Mouse (Mus musculus) layer of hippocampus, postnatal 36 days (tissue): ENCODE measurements around the gene Dnah2. TPM values are rescaled to one million over a fixed set of nuclear protein-coding genes. Genes with fewer than 3 reads are reported as not detected.

Source experiments
- DNase-seq, 2 experiments: peaks; one replicate each; pipeline ENCODE4 v3.0.0; 2022
- total RNA-seq, 2 experiments: library from RNA; stranded (reverse); gene quantifications; 2 replicates each; pipeline ENCODE4 v1.2.3; 2021

The Dnah2 gene
- total RNA-seq, 2 experiments from 2014 or later: 5.4 to 5.9 TPM

DNA sequence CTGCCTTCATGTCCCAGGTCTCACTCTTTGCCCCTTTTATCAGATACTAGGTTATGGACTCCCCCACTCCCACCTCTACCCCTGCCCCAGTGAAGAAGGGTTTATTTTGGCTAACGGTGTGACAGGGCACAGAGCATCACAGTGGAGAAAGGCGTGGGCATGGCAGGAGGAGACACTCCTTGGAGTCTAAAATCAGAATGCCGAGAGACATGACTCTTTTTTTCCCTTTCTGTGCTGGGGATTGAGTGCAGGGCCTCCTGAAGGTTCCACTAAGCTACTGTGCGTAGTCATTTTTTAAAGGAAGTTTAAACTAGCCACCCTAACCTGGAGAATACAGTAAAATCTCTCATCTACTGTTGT is 20.9 kb downstream of the Dnah2 start:
- DNase-seq: no peak

DNA sequence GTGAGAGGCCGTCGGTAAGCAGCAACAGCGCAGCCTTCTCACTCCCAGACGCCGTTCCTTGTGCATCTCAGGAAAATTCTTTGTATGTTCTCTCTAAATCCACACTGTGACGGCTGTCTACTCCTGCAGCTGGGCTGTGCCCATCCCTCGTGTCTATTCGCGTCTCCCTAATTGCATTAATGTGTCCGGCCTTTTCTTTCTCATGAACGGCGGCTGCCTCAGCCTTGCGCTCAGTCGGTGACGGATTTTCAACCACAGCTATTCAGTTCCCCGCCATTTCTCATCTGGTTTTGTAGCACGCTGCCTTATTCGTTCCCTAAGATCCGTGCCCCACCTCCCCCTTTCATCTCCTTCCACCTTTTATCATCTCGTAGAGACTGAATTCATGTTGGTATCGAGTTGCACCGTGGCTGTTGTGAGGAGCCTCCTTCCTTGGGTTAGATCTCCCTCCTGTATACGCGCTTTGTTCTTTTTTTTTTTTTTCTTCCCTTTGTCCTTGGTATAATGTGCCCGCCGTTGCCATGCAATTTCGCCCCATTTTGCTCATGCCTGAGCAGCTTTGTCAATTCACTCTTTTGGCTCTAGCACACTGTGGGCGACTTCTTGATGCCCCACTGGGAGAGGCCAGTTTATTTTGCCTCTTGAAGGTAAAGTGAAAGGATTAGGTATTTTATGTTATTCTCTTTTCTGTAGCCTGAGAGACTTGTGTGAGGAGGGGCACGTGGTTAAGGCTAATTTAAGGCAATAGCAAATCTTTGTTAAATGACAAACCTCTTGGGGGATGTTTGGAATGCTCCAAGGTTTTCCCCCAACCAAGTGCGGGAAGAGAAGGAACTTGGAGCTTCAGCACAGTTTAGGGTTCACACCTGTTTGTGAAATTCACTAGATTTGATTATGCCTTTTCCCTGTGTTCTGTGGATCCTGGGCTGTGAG is 21.5 kb downstream of the Dnah2 start:
- peak in 1 of 2 experiments; percentile 32 for DNase-seq

DNA sequence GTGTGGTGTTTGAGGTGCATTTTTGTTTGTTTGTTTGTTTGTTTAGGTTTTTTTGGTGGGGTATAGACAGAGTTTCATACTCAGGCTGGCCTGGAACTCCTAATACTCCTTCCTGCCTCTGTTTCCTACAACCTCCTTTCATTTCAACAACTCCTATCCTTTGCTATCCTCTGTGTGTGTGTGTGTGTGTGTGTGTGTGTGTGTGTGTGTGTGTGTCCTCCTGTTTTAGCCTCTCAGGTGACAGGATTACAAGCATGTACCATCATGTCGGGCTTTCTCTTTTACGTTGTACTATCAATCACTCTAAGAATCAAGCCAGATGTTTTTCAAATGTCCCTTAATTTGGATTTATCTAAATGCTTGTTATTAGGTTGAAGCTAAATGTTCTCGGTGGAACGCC is 22.3 kb downstream of the Dnah2 start:
- DNase-seq: no peak

DNA sequence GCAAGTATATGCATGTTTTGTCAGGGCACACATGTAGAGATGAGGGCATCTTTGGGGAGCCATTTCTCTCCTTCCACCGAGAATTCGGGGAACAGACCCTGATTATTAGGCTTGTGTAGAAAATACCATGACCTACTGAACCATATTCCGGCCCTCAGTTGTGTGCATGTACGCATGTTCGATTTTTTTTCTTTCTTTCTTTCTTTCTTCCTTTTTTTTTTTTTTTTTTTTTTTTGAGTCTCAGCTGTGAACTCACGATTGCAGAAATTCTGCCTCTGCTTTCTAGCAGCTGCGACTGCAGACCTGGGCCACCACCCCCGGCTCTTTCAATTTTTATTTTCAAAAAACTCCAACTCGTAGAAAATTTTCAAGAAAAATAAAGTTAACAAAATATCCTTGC is 23.2 kb downstream of the Dnah2 start:
- no peak for DNase-seq

DNA sequence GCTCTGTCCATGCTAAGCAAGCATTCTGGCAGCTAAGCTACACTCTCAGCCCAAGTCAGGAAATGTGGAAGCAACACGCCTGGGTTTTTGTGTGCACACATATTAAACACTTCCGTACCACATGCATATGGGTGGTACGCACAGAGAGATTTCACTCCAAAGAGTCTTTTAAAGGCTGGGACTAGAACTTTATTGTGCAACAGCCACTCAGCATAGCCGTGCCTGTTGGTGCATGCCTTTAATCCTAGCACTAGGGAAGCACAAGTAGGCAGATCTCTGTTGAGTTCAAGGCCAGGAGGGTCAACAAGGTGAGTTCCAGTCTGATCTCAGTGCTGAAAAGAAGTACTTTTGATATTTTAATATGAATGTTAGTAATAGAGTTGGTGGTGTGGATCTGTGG is 25.3 kb downstream of the Dnah2 start:
- DNase-seq: no peak

DNA sequence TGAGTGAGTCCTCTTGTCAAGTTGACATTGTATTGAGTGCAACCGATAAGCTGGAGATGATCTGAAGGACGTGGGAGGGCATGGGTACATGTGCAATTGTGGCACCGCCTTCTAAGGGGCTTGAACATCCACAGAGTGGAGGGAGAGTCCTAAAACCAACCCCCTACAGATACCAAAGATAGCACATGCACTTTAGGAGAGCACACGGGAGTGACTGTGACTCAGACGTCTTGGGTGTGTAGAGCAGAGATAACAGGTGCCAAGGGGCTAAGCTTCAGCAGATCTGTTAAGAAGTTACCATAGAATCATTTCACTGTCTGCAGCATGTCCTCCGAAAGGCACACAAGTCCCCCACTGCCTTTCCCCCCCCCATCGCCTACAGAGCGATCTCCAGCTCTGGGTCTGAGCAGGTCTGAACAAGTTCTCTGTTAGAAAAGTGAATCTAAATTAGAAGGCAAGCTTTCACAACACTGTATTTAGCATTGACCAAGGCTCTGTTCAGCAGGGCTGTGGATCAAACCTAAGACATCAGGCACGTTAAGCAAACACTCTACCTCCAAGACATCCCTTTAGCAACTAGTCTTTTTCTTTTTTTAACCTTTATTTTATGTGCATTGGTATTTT is 27.3 kb downstream of the Dnah2 start:
- no peak for DNase-seq

DNA sequence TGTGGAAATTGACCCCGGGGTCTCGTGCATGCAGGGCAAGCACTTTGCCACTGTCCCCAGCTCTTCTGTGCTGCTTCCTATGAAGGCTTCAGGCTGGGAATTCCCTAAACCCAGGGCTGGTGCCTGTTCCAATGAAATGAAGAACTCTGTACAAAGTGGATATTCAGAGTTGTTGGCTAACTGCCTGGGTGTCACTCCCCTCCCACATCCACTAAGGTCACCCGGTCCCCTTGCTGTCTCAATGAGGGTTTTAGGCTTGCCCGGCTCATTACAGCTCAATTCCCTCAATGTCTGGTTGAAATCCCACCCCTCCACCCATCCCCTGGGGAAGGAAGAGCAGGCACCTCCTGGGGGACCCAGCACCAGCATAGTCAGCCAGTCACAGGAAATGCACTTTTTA is 28.9 kb downstream of the Dnah2 start:
- no peak for DNase-seq

DNA sequence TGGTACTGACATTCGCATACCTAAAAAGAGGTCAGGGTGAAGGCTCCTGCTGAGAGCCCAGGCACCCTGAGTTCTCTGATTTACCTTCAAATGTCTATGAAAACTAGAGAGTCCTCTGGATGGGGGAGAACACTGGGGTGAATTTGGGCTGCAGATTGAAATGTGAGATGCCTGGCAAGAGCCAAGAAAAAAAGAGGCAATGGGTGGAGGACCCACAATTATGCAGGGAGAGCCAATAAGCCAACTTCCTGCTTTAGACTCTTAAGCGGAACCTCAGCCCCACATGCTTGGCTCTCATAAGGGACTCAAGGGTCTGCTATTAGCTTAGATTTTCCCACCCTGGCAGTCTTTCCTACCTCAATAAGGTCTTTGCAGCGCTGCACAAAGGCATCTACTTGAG is 32.2 kb downstream of the Dnah2 start:
- DNase-seq: no peak

DNA sequence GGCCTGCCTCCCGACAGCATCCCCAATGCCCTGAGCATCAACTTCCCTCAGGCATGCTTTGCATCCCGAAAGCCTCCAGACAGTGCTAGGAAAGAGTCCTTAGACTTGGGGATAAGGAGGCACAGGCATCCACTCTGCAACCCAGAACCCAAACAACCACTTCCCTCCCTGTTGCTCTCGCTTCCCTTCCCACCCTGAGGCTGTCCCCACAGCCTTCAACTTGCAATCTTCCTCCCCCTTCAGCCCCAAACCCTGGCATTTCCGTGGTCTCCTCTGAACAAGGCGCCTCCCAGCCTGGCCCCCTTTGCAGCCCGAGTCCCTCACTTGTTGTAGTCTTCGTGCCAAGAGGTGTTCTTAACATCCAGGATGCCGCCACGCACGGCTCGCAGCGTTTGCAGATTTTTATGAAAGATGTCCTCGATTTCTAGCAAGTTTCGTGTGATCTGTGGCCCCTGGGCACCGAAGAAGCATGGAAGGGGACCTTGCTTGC is 32.7 kb downstream of the Dnah2 start:
- DNase-seq: no peak

DNA sequence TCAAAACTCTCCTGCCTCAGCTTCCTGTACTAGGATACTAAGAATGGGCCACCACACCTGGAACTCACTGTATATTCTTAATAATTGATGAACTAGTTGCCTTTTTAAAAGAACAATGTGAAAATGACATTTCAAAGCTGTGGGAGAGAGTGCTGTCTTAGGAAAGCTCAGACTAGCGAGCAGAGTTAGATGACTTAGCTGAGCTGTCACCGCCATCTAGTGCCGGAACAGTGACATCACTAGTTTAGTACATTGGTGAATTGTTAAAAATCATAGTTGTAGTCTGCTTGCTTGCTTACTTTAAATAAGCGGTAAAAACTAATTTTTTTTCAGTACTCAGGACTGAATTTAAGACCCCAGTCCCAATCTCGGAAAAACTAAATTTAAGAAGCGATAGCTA is 35.1 kb downstream of the Dnah2 start:
- peak; percentile 28 to 57 for DNase-seq

DNA sequence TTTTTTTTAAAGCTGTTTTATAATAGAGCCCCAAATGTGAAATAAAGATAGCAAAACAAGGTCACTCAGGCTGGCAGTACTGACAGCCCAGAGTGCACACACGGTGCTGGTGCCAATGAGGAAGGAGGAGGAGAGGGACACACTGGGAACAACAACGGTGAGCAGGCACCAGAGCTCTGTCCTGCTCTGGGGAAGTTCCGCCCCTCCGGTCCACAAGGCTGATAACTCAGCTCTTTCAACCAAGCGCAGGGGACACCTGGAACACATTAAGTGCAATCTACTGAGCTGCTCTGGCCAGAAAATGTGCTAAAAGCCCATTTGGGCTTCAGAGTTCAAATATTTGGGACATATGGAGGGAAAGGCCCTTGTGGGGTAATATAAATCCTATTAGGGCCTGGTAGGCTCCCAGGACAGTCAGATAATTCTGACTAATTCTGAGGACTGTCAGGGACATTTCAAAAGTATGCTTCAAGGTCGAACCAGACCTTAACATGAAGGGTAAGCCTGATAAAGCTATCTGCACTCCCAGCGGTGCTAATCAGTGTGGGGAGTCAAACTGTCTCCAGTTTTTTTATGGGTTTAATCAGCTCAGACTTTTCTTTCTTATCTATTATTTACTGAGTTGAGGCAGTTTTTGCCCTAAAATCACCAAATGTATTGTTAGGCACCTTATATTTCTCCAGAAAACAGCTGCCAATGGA is 38.0 kb downstream of the Dnah2 start:
- DNase-seq: no peak

DNA sequence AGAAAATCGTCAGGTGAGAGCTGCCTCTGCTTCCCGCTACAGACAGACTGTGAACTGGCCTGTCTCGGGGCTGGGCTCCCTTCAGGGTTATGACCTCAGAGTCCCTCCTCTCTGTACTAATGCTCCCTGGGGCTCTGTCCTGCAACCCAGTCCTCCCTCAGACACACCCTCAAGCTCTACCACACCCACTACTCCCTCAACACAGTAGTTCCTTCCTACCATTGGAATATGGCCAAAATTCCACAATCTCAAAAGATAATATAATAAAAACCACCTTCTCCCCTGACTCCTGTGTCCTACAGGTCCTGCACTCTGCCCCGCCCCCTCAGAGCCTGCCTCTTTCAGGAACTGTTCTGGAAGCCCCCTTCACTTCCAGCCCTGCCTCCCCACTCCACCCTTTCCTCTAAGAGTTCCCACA is 45.0 kb downstream of the Dnah2 start:
- DNase-seq: no peak

DNA sequence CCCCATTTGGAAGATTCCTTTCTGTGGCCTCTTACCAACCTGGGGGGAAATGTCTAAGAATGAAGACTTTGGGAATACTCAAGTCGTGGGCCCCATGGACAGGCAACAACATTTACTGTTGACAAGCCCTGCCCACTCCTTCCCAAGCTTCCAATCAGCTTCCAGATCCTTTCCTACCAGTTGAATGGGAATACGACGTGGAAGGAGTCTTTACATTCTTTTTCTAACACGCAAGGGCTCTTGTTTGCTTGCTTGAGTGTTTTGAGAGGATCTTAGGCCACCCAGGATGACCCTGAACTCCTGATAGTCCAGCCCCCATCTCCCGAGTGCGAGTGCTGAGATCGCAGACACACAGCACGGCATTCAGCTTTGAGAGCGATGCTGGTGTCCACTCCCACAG is 47.4 kb downstream of the Dnah2 start:
- no peak for DNase-seq

DNA sequence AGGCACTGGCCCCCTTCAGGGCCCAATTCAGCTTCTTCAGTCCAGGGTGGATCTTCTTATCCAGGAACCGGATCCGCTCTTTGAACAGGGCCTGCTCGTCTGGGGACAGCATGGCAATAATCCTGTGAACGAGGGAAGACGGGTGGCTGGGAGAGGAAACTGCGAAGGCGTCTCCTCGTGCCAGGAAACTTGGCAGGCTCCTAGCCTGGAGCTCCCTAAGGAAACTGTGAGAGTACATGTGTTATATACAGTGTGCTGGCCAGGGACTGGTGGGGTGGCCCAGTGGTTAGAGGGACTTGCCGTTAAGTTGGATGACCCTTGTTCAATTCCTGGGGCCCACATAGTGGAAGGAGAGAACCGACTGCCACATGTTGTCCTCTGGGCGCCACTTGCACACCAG is 49.8 kb downstream of the Dnah2 start:
- DNase-seq: peak; percentile 7 to 23

DNA sequence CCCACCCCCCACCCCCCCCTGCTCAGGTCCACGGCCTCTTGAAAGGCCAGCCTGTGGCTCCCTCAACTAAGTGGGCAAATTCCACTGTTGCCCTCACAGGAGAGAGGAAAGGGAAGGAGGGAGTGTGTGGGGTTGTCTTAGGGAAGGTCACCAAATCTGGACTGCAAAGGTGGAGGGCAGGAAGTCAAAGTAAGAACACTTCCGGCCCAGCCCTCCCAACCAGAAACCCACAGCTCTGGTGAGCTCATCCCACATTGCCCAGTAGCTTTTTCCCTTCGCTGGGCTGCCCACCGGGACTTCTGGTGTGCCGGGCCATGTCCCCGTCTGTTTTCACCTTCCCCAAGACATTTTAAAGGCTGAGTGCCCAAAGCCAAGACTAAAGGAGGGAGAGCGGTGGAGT is 57.2 kb downstream of the Dnah2 start:
- no peak for DNase-seq

DNA sequence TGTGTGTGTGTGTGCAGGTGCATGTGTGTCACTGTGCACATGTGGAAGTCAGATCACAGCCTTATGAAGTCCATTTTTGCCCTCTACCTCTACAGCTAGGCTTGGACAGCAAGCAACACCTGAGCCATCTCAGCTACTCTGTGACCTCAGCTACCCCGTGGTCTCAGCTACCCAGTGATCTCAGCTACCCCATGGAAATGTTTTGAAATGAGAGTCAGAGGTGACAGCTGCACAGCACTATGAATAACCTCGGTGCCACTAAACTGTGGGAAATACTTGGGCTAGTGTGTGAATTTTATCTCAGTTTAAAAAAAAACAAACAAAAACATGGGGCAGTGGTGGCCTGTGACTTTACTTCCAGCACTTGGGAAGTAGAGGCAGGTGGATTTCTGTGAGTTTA is 58.0 kb downstream of the Dnah2 start:
- no peak for DNase-seq

DNA sequence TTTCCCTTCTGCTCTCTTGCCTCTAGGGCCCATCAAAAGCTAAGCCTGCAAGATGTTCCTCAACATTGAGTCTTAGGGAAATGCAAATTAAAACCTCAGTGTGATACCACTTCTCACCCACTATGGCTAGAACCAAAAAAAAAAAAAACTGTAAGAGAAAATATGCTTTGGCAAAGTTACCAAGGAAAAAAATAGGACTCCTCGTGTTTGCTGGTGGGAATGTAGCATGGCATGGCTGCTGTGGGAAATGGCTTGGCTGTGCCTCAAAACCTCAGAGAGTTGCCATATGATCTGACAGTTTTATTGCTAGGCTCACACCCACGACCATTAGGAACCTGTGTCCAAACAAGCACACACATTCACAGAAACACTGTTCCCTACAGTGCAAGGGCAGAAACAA is 61.4 kb downstream of the Dnah2 start:
- DNase-seq: peak in 1 of 2 experiments; percentile 3

DNA sequence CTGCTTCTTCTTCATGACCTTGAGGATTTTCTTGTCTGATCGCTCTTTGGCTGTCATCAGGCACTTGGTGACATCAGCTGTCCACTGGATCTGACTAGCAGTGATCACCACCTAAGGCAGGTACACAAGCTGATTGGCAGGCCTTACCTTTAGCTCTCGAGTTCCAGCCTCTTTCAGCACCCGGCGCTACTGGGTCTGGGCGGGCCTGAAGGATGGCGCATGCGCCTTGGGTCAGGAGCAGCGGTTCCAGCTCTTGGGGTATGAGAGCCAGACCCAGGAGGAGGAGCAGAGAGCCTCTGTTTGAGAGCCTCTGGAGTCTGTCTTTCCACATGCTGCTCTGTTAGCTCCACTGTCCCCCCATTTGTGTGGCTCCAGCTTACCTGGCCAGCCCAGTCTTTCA is 71.3 kb downstream of the Dnah2 start:
- no peak for DNase-seq

DNA sequence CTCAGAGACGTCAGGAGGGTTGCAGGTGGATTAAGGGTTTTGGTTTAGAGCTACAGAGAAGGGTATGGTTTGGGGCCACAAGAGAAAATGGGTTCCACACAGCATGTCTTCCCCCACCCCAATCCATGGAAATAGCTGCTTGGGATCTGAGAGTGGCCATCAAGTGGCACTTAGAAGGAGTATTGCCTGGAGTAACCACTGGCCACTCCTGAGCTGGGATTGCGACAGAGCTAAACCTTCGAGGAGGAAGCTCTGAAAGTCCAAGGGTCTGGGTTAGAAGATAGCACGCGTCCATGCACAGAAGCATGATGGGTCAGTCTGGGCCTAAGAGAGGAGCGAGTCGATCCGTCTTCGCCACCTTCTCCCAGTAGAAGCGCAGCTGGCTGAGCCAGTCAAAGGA is 72.1 kb downstream of the Dnah2 start:
- no peak for DNase-seq

DNA sequence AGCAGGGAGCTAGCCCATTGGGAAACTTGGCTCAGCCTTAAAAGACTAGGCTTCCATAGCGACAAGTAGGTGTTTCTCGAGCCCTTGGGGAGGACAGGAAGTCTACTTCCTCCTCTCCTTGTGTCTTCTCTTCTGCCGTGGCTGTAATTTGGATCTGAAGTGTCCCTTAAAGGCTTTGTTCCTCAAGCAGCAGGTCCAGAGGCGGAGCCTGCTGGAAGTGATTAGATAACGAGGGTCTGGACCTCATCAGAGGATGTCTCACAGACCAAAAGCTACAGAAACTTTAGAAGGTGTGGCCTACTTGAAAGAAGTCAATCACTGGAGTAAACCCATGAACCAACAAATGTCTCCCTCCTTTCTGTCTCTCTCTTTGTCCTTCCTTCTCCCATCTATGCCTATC is 74.2 kb downstream of the Dnah2 start:
- no peak for DNase-seq

DNA sequence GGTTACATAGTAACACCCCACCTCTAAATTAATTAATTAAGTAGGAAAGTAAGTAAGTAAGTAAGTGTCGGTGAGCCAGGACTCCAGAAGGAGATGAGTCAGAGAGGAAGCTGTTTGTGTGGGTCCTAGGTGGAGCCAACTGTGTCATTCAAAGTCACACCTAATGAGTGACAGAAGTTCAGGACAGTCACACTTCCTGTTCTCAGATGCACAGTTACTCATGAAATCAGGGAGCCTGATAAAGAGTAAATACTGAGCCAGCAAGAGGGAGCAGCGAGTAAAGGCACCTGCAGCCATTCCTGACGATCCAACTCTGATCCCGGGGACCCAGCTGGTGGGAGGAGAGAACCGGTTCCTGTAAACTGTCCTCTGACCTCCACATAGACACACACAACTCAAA is 76.2 kb downstream of the Dnah2 start:
- DNase-seq: no peak

DNA sequence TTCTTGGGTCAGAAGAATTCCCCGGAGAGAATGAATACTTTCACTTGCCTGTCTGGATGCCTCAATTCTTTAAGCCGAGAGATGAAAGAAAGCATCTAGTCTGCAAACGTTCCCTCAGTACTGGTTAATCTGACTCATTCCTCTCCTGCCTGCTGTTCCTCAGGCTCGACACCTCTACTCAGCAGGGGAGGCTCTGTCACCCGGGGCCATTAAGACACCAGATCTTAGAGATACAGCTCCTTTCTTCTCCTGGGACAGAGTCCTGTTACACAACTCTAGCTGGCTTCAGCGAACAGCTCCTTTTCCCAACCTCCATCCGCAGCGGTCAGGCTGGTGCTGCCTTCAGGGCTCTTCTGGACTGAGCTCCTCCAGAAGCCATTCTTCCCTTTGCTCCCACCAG is 77.4 kb downstream of the Dnah2 start:
- no peak for DNase-seq

DNA sequence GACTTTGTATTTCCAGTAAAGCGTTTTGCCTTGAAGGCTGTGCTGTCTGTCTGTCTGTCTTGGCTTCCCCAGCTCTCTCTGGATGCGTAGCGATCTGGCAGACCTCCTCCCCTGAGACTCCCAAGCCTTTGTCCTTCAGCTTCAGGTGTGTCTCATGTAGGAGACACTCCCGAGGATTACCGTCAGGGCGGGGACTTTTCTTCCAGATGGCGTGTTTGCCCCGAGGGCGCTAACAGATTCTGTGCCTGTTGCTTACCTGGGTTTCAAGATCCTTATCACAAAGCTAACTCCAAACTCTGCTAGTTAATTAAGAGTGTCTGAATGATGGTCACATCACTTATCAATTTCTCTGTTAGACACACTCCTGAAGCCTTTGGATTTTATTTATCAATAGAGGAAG is 79.6 kb downstream of the Dnah2 start:
- DNase-seq: no peak
